Mouse (Mus musculus): ENCODE data around the gene Arrdc2.

Arrdc2 gene

DNA sequence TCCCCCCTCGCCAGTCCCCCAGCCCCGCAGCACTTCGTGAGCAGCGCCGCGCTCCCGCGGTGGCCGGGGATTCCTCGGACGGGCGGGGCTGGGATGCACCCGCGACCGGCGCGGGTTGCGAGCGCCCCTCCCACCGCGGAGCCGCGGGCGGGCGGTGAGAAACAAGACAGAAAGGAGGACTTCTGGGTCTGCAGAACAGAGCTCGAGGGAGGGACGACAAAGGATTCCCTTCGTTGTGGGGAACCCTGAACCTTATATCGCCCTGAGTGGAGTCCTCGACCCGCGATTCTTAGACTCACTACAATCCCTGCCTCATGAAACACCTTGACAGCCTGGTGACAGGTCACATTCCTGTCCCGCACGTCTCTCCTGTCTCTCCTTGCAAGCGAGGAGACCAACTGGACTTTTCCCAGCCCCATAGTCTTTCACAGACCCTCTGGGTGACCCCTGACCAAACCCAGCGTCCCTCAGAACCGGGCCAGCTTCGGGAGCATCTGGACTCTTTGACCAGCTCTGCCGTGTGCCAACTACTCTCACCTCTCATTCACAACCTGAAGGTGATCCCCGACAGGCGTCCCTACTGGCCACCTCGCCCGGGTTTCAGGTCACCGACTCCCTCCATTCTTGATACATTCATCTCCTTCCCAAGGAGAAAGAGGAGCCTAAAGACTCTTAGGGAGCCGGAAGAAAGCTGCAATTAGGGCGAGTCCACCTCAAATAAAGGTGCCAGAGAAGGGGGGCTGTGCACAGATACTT is 24.6 kb upstream of the Arrdc2 start:
- DNase-seq: peak; percentile 35

DNA sequence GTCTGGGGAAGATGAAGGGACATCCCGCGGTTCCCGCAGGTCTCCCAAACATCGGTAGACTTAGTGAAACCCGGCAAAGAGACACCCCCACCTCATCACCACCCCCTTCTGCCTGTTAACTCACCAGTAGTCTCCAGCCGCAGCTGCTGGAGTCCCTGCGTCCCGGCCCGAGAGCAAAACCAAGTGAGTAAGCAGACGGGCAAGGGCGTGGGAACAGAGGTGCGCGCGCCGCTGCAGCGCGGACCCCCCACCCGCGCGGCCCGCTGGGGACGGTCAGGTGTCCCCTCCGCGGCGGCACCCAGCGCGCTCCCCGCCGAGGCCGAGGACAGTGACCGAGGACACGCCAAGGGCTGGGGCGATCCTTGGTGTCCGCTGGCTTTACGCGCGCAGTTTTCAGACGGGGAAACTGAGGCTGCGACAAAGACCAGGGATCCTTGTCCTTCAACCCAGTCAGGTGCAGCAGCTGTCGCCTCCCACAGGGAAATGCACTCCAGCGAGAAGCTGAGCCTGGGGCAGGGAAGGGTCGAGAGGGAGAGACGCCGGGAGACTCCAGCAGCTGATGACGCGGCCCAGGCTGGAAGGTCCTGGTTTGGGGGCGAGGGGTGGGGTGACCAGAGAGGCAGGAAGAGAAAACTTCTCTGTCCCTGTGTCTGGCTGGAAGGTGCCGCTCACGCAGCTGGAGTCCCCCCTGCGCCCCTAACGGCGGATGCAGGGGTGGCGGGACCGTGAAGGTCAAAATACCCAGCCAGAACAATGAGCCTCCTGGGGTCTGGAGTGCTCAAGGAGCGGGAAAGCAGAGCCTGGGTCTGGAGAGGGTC is 23.5 kb upstream of the Arrdc2 start, which contains the start of gene Kcnn1:
Kcnn1 (minus strand) TSS at position 435 of the 818 bp plus-strand sequence.
- DNase-seq: no peak

GRCm38 (mm10) chr8:70857516-70857915 is 18.0 kb upstream of the Arrdc2 start:
- DNase-seq: no peak

- DNase-seq: peak; percentile 81
These were observed 17.1 kb upstream of the Arrdc2 start for GRCm38 (mm10) chr8:70856541-70857197.

DNA sequence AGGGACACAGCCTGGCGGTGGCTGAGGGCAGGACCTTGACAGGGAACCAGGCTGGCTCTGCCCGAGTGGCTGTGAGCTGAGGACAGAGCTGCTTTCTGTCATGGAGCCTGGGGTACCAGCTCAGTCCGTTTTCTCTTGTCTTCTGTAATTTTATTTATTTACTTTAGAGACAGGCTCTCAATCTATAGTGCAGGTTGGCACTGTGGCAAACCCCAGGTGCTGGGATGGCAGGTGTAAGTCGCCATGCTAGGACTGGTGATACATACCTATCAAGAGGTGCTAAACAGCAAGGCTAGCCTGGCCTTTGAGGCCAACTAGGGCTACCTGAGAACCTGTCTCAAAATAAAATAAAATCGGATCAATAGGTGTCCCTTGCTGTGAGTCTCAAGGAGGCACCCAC is 16.5 kb upstream of the Arrdc2 start:
- no peak for DNase-seq

DNA sequence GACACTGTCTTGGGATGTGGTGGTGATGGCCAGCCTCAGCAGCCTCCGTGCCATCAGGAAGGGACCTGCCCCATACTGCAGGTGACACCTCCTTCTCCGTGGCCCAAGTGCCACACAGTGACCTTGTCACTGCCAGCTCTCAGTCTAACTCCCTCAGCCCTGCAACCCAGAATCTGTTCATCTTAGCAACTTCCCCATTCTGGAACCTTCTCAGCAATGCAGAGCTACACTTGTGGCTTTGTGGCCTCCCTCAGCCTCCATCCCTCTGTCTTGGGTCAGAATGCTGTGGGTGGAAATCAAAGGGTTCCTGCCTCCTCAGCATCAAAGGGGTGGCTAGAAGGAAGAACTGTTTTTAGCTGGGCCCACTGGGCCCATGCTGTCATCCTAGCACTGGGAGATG is 14.3 kb upstream of the Arrdc2 start:
- no peak for DNase-seq

- no peak for DNase-seq
These were observed 13.2 kb upstream of the Arrdc2 start for GRCm38 (mm10) chr8:70852595-70853231.

GRCm38 (mm10) chr8:70851837-70852236 is 12.3 kb upstream of the Arrdc2 start:
- no peak for DNase-seq

- DNase-seq: no peak
These were observed 11.4 kb upstream of the Arrdc2 start for GRCm38 (mm10) chr8:70850947-70851346.

DNA sequence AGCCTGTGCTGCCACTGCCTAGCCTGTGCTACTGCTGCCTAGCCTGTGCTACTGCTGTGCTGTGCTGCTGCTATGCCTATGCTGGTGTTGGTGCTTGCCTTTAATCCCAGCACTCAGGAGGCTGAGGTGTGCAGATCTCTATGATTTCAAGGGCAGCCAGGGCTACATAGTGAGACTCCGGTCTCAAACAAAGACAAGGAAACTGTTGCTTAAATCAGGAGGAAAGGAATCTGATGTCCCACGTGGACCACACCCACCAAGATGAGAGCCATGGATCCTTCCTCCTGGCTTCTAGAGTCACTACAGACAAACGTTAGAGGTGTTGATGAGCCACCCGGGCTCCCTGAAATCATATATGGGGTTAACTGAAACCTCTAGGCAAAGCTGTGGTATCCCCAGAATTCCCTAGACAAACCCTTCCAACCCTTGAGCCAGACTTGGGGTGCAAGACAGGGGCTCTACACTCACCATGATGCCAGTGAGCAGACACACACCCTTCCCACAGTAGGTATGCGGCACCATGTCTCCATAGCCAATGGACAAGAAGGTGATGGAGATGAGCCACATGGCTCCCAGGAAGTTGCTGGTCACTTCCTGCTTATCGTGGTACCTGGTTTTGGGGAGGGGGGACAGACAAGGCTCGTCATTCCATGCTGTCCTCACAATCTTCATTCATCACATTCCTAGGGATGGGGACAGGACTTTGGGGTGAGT is 10.8 kb upstream of the Arrdc2 start:
- no peak for DNase-seq

GRCm38 (mm10) chr8:70849333-70849990 is 9.9 kb upstream of the Arrdc2 start:
- no peak for DNase-seq

DNA sequence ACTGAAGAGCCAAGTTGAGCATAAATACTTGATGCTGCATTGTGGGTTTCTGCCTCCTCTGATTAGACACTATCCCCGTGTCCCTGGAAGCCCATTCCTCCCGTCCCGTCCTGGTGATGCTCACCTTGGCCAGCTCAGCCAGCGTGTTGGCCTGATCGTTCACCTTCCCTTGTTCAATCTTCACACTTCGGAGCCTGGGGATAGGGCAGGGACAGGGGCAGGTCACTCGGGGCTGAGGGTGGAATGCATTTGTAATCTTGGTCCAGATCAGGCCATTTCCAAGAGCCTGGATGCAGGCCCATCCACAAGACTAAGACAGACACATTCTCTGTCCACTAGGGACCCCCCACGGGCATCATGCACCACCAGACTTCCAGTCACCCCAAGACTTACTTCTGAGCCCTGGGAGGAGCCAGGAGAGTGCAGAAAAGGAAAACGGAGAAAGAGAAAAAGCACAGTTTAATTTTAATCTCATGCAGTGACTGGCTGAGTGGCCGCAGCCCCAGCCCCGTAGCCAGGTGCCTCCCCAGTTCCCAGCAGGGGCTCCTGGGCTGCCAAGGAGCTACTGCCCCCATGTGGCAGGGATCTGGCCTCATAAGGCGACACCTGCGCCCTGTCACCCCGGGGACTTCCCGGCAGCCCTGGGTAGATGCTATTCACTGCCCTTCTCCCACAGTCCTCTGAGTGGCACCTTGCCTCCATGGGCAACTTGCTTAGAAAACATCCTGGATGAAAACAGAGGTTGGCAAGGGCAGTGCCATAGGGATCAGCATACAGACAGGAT is 7.0 kb upstream of the Arrdc2 start:
- no peak for DNase-seq

DNA sequence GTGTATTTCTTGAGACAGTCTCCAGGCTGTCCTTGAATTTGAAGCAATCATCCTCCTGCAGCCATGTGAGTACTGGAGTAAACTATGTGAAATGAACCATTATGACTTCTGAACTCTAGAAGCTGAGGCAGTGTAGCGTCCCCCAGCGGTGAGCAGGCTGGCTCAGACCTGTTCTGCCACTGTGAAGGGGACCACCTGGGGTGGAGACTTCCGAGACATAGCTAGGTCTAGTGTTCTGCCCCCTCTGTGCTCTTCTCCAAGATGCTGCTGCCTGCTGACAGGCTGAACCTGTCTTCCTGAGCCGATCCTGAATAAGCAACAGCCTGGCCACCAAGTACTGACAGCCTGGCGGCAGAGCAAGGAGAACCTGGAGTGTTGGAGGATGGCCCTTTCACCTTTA is 5.6 kb upstream of the Arrdc2 start:
- no peak for DNase-seq

DNA sequence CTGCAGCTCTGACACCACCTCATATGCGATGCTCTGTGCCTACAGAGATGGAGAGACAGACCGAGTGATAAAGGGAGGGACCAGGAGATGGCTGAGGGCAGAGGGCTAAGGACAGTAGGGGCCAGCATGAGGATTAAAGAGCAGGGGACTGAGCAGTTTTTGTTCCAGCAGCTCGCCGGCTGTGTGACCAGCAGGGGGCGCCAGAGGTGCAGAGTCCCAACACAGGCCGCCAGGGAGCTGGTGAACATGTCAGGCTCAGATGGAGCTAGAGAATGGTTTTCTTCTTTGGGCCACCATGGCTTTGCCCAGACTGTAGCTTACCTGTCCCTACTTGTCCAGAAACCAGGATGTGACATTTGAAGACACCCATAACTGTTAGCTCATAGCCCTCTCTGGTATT is 5.0 kb upstream of the Arrdc2 start:
- DNase-seq: peak; percentile 92

DNA sequence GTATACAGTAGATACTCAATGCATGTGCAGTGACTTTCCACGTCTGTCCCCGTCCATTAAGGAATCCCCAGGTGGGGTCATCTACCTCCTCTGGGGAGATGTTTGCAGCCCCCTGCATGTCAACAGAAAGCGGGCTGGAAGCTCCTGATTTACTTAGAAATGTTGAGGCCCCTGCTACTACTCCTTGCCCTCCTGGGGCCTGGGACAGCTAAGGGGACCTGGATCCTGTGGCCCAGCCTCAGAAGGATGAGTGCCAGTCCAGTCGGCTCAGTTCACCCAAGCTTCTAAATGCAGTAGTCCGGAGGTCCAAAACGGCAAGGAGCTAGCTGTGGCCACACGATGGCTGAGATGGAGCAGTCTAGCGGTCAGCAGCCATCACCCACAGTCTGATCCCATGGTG is 4.4 kb upstream of the Arrdc2 start:
- DNase-seq: no peak

DNA sequence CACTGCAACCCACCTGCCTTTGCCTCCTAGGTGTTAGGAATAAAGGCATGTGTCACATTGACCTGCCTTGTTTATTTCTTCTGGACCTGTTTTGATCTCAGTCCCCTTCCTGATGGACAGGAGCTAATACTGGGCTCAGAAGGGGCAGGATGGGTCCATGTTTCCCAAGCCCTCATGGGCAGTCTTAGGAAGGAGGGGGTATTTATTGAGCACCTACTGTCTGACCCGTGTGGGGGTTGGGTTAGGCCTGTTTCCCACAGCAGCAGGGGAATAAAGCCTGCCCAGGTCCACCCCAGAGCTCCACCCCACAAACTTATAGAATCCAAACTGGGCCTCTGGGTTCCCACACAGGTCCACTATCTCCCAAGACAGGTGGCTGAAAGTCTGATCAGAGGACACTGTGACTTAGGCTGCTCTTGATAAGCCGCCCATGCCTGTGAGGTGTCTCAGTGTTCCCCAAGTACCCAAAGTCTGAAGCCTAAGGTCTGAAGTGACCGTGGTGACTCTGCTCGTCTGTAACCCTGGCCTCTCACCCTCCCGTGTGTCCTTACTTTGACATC is 3.8 kb upstream of the Arrdc2 start:
- DNase-seq: no peak

GRCm38 (mm10) chr8:70842484-70842883 is 3.0 kb upstream of the Arrdc2 start:
- DNase-seq: no peak

- peak; percentile 96 for DNase-seq
These were observed 1.9 kb upstream of the Arrdc2 start for GRCm38 (mm10) chr8:70841147-70842072.

DNA sequence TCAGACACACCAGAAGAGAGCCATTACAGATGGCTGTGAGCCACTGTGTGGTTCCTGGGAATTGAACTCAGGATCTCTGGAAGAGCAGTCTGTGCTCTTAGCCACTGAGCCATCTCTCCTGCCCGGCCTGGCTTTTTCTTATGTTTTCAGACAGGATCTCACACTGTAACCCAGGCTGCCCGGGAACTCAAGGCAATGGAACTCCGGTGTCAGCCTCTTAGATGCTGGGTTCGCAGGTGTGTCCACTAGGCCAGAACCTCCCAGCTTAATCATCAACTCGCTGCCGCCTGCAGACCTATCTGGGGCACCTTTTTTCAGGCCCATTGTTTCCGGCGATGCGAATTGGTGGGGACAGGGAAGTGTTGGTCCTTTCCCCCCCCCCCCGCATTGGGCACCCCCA is 1.1 kb upstream of the Arrdc2 start:
- DNase-seq: peak; percentile 71
